Mouse (Mus musculus) testis, adult 2 months (tissue): ENCODE measurements around the gene Gm8764. TPM values are rescaled to one million over a fixed set of nuclear protein-coding genes. Genes with fewer than 3 reads are reported as not detected.

Experiments
- H3K27ac ChIP-seq: fragments of 200-500 bp; 2 replicates; pipeline ENCODE4 v1.5.1; 2012; ENCODE audit warnings: low read depth, low read length; ENCODE audit not compliant: control insufficient read depth, insufficient read depth
- H3K27me3 ChIP-seq: fragments of 200-500 bp; 2 replicates; pipeline ENCODE4 v1.6.1; 2012; ENCODE audit warnings: mild to moderate bottlenecking, low read length, moderate library complexity; ENCODE audit not compliant: control insufficient read depth, insufficient read depth
- H3K36me3 ChIP-seq: fragments of 200-500 bp; 2 replicates; pipeline ENCODE4 v1.6.1; 2012; ENCODE audit warnings: mild to moderate bottlenecking, low read length; ENCODE audit not compliant: control insufficient read depth, insufficient read depth
- H3K4me1 ChIP-seq: fragments of 200-500 bp; 2 replicates; pipeline ENCODE4 v1.6.1; 2012; ENCODE audit warnings: low read length; ENCODE audit not compliant: control insufficient read depth, insufficient read depth
- H3K4me3 ChIP-seq: fragments of 200-500 bp; 2 replicates; pipeline ENCODE4 v1.5.1; 2012; ENCODE audit warnings: low read depth, mild to moderate bottlenecking, low read length, moderate library complexity, mixed read lengths; ENCODE audit not compliant: control insufficient read depth
- CTCF ChIP-seq: fragments of 200-500 bp; IDR thresholded peaks from 2 replicates; pipeline ENCODE4 v1.5.1; 2012; ENCODE audit warnings: low read depth, mild to moderate bottlenecking, inconsistent platforms, low read length, moderate library complexity; ENCODE audit not compliant: control insufficient read depth, insufficient read depth, insufficient replicate concordance
- POLR2A ChIP-seq: fragments of 200-500 bp; IDR thresholded peaks from 2 replicates; pipeline ENCODE4 v1.6.1; 2012; ENCODE audit warnings: low read depth, mild to moderate bottlenecking, inconsistent platforms, low read length, moderate library complexity; ENCODE audit not compliant: control insufficient read depth
- polyA plus RNA-seq: library from polyadenylated mRNA; depleted of rRNA; stranded (reverse); fragments of >200 nt; gene quantifications from 2 replicates; pipeline ENCODE4 v1.2.3, GENCODE M21; 2012; rRNA removed

The Gm8764 gene
- polyA plus RNA-seq, 1 experiment, result not detected

- Histone ChIP-seq H3K27me3 (no peaks in the 10 kb centered on the region), H3K4me1 (no peaks in the 10 kb centered on the region), H3K36me3 (no peaks in the 10 kb centered on the region), H3K27ac (no peak overlapping the region), H3K4me3 (no peak overlapping the region)
- TF ChIP-seq POLR2A (no peak), CTCF (no peak)
Measured at GRCm38 (mm10) chr10:104209655-104210054, 49.8 kb downstream of the Gm8764 start.

- no peak overlapping the region for H3K27ac ChIP-seq
- no peak overlapping the region for H3K4me3 ChIP-seq
- H3K27me3 ChIP-seq, result no peaks in the 10 kb centered on the region
- no peaks in the 10 kb centered on the region for H3K4me1 ChIP-seq
- H3K36me3 ChIP-seq, result no peaks in the 10 kb centered on the region
- TF ChIP-seq CTCF (no peak), POLR2A (no peak)
Measured at GRCm38 (mm10) chr10:104210268-104210990, 50.6 kb downstream of the Gm8764 start.

Other genes starting within 250 kb of the Gm8764 start
- gene Gm21293, start 17.0 kb upstream of the Gm8764 start, polyA plus RNA-seq, result not detected in 2 replicates
- gene Gm6763, start 8.5 kb upstream of the Gm8764 start, polyA plus RNA-seq, result not detected in 2 replicates
- not detected in 2 replicates for gene Gm21304, start 8.5 kb downstream of the Gm8764 start, polyA plus RNA-seq
- not detected in 2 replicates for gene Gm21312, start 17.0 kb downstream of the Gm8764 start, polyA plus RNA-seq
- gene Gm20765, start 25.5 kb downstream of the Gm8764 start, polyA plus RNA-seq, result not detected in 2 replicates
- gene Gm4340, start 34.0 kb downstream of the Gm8764 start, polyA plus RNA-seq, result not detected in 2 replicates